Mouse (Mus musculus) ovary, postnatal 36 days (tissue): ENCODE measurements around the gene Tns4.

ENCODE experiments used
- DNase-seq: peaks from one replicate; pipeline ENCODE4 v3.0.0; 2022; ENCODE audit warnings: low spot score, mixed read lengths

The Tns4 gene

DNA sequence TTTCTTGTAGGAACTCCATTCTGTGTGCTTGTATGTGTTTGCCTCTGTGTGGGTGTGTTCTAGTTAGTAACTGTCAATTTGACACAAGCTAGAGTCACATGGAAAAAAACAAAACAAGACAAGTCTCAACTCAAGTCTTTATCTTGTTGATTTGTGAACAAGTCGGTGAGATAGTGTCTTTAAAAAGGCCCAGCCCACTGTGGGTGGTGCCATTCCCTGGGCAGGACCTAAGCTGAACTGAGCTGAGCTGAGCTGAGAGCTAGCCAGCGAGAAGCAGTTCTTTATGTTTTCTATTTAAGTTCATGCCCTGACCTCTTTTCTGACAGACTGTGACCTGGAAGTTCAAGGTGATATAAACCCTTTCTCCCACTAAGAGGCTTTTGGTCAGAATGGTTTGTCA is 2.6 kb upstream of the Tns4 start:
- no peak for DNase-seq

DNA sequence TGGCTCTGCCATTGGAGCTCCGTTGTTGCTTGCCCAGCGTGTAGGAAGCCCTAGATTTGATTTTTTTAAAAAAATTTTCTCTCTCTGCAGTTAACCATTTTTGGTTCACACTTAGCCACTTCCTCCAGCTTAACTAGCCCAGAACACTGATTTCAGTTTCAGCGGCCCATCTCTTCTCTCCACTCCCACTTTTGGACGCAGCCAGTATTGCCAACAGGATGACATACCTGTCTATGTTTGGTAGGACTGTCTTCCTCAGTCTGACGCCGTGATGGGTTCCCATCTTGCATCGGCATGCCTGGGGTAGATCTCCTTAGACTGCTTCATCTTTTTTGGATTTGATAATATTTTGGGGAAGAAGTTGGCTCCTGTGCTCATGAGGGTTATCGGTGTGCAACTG is 1.3 kb upstream of the Tns4 start:
- DNase-seq = no peak

DNA sequence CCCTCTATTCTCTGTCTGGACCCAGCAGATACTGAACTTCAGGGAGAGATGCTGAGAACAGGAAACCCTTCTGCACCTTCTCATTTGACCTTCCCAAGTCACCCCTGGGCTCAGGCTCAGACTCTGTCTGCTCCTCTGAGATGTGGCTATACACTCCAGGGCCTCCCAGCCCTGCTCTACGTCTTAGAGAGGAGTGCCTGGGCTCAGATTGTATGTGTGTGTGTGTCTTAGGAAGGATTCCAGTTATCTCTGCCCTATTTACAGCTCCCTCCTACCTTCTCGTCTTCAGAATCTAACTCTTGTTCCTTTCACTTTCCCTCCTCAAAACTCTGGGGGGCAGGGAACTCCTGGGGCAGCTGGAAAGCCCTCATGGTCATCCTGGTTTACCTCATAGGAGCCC is 620 bp downstream of the Tns4 start:
- no peak for DNase-seq

DNA sequence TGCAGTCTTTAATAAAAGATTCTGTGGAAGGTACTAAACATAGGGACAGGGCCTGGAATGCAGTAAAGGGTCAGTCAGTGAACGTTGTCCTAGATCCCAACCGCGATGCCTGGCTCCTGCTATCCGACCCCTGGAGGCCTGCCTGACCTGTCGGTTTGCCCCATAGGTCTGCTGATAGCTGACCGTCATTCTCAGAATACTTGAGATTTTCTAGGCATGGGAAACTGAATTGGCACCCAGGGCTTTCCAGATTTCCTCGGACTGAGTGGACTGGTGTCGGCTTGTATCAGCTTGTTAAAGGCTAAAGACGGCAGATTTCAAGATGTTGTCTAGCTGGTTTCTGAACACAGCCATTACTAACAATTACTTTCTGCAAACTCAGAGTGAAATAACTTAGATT is 4.7 kb downstream of the Tns4 start:
- DNase-seq = no peak

GRCm38 (mm10) chr11:99083516-99083915 is 5.6 kb downstream of the Tns4 start:
- DNase-seq = no peak

DNA sequence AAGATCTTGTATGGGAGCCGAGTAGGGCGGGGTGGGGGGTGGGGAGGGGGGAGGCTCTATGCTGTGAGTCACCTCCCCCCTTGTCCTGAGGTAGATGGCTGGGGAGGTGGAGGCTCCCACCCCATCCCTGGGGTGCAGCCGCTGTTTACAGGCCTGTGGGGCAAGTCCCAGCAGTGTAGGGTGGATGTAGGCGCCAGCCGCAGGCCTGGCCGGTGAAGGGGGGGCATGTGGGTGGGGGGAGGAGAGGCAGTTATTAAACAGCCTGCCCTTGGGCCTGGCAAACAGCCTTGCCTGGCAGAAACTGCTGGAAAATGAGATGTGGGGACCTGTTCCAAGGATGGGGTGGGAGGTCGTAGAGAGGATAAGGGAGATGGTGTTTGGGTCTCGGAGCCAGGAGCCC is 7.0 kb downstream of the Tns4 start:
- peak; percentile 58 for DNase-seq

- no peak for DNase-seq
These were observed 7.5 kb downstream of the Tns4 start for GRCm38 (mm10) chr11:99081566-99081965.

GRCm38 (mm10) chr11:99080902-99081543 is 8.1 kb downstream of the Tns4 start:
- DNase-seq = no peak

DNA sequence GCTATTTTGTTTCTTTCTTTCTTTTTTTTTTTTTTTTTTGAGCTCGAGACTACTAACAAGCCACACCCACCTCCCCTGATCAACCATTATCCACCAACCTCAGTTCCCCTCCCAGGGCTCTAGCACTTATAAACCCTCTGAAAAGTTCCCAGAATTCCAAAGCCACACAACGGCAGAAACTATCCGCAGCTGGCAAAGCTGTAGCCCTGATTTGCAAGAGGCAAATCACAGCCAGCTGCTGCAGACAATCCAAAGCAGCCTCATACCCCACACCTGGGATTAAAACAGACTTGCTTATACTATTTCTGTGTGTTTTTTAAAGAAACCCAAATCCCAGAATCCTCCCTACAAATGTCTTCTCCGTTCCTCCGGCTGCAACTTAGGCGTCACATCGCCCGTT is 11.2 kb downstream of the Tns4 start:
- no peak for DNase-seq

DNA sequence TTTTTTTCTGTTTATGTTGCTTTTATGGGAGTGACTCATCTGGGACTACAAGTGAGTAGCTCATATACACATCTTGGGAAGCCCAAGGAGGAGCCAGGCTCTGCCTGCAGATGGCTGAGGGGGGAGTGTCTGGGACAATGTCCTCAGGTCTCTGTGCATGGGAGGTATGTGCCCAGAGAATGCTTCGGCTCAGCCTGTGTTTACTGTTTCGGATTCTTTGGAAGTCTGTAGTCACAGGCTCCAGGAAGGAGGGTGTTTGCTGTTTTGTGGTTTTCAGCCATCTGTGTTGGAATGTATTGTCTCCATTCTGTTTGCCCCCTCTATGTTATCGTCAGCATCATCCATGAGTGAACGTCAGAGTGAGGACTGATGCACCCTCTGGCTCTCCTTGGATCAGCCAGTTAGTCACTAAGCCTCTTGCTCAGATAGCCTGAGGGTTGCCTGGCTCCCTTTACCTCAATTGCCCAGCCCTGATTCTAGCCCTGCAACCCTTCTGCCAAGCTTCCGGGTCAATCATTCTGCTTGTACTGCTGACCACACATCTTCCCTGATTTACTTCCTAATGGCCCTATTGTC is 12.3 kb downstream of the Tns4 start:
- no peak for DNase-seq

GRCm38 (mm10) chr11:99073781-99074180 is 15.3 kb downstream of the Tns4 start:
- no peak for DNase-seq

DNA sequence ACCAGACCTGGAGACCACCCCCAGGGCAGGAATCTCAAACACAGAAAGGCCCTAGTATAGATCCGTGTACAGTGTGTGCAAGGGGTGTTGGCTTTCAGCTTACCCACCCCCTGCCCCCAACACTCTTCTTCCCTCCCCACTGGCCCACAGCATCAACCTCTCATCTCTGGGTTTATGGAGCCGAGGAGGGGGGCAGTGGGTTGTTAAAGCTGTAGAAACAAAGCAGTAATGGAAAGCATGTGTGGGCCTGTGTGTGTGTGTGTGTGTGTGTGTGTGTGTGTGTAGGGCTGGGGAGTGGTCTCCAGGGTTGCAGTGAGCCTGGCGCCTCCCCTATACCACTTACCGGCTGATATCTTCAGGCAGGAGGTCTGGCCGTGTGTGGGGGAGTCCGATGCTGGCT is 17.2 kb downstream of the Tns4 start:
- DNase-seq = no peak

DNA sequence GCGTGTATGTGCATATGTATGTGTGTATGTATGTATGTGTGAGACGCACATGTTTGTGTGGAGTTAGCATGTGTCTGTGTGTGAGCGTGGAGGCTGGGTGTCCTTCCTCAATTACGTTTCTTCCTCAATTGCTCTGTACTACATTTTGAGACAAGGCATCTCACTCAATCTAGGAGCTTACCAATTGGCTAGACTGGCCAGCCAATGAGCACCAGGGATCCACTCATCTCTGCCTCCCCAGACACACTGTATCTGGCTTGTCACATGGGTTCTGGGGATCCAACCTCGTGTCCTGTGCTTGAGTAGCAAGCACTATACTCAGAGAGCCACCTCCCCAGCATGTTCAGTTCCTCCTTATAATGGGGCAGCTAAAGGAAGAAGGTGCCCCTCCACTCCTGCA is 20.7 kb downstream of the Tns4 start:
- no peak for DNase-seq

DNA sequence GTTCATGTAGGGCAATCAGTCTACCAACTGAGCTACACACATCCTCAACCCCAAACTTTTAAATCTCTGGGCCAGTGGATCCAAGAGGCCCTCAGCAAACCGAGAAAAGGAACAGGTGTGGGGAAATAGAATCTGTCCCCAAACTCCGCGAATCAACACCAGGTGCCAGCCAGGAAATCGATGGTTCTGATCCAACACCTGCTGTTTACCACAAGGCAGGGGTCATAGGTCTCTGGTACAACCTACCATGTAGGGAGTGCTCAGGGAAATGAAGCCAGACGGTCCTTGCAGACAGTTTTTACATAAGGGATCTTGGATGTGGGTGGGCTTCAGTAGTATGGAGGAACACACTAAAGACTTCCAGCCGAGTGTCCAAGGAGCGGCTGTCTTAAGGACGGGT is 21.5 kb downstream of the Tns4 start:
- no peak for DNase-seq

GRCm38 (mm10) chr11:99065979-99066378 is 23.1 kb downstream of the Tns4 start:
- DNase-seq = peak; percentile 66

DNA sequence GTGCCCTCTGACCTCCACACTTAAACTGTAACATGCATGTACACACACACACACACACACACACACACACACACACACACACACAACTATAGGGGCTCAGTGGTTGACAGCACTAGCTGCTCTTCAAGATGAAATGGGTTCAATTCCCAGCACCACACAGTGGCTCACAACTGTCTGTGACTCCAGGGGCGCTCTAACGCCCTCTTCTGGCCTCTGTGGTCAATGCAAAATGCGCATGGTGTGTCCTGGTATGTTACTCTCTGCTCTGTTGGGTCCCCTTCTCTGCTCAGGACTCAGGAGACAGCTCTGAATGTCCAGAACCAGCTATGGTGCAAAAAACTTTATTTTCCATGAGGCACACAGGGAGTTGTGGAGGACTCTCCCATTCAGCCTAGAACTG is 23.8 kb downstream of the Tns4 start:
- no peak for DNase-seq

- no peak for DNase-seq
These were observed 25.5 kb downstream of the Tns4 start for GRCm38 (mm10) chr11:99063406-99064131.

- DNase-seq = no peak
These were observed 26.4 kb downstream of the Tns4 start for GRCm38 (mm10) chr11:99062661-99063060.

DNA sequence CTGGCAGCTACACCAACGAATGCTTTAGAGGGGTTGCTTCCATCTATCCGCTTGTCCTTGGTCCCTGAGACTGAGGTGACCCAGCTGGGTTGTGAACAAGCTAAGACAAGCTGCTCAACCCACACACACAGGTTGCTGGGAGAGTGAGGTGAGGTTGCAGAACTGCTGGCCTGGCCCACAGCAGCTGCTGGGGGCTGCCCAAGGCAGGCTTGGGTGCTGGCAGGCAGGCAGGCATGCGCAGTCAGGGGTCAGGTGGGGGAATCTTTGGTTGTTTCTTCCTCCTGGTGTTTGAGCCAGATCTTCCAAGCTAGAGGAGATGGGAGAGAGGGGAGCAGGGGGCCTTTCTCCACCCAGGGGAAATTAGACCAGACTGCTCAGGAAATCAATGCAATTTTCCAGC is 28.7 kb downstream of the Tns4 start:
- DNase-seq = peak; percentile 69

DNA sequence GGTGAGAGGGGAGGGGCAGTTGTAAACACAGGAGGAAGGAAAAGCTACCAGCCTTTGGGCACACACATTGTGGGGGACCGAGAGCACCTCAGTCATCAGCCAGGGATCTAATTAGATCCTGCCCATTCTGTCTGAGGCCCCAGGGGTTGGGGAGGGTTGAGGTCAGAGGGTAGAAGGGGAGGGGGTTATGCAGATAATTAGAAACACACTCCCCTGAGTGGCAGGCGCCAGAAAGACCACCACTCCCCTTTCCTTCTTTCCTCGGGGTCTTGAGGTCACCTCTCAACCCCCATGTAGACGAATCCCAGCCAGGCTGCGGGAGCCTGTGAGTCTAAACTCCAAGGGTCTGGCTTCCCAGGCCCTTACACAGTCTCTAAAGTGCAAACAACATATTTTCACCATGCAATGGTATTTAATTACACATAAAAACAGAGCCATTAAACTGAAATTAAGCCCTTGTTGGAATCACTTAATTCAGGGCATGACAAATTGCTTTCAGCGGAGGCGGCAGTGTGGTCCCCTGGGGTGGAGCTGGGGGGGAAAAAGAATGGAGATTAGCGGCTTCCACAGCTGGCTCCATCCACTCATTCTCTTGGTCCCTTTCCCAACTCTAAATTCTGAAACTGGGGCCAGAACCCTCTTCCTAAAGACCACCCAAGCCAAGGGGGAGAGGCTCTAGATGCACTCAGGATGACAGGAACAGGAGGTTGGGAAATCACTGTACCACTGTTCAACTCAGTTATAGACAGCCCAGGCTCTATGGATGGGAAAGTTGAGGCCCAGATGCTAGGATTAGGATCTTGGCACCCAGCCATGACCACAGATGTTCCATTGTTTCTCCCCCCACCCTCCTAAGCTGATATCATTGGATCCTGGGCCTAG is 33.3 kb downstream of the Tns4 start:
- no peak for DNase-seq

- peak; percentile 59 for DNase-seq
These were observed 34.0 kb downstream of the Tns4 start for GRCm38 (mm10) chr11:99055143-99055542.

GRCm38 (mm10) chr11:99047643-99048042 is 41.5 kb downstream of the Tns4 start:
- no peak for DNase-seq

- DNase-seq = peak; percentile 61
These were observed 42.0 kb downstream of the Tns4 start for GRCm38 (mm10) chr11:99047120-99047519.
